ENCODE assay signal across 24 mouse cellular contexts in the genomic region with DNA sequence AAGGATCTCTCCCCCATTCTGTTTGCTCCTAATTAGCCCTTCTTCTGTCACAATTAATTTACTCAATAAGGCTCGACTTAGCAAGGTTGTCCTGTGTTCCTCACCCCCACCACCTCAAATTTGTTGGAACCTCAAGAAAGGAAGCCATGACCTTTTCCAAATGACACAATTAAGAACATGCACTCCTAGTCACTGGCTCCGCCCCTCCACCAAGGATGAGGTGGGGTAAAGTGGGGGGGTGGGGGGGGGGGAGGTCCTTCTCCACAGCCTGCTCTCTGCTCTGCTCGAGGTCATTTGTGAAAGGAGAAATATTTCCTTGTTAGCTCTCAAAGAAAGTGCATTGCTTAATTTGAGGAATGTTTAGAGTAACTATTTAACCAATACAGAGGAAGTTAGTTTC. TPM values are rescaled to one million over a fixed set of nuclear protein-coding genes. Genes with fewer than 3 reads are reported as not detected.
DNase-seq lines count a peak whose midpoint lies in the region; ATAC-seq lines count a peak whose summit lies in the region.
"Had no signal": no experiment of that assay in that cellular context is flagged by ENCODE, and none has a peak within 500 bp of the region (broad histone marks: within the 10 kb centered on the region; RNA-seq: fewer than 3 reads in every experiment).

No protein-coding gene starts in this region.

- H3K27me3 ChIP-seq in forebrain, embryonic 10.5 days (ENCODE audit: poor library complexity, severe bottlenecking), result peaks cover 55% of the 10 kb centered on the region
- no peaks in the 10 kb centered on the region for H3K27me3 ChIP-seq in forebrain, embryonic 15.5 days
- no peaks in the 10 kb centered on the region for H3K27me3 ChIP-seq in kidney, embryonic 16.5 days (ENCODE audit: insufficient read depth, low read length)
- no peaks in the 10 kb centered on the region for H3K27me3 ChIP-seq in midbrain, embryonic 11.5 days (ENCODE audit: control insufficient read depth, insufficient read depth, low read length)
- H3K27me3 ChIP-seq: heart, embryonic 12.5 days; limb, embryonic 12.5 days; liver, embryonic 13.5 days; Patski had no signal

- H3K9ac ChIP-seq in forebrain, embryonic 15.5 days (replicated peaks), result no peak overlapping the region
- no peak overlapping the region for H3K9ac ChIP-seq in kidney, embryonic 16.5 days (replicated peaks; ENCODE audit: low read length)
- H3K9ac ChIP-seq in midbrain, embryonic 11.5 days (ENCODE audit: low read length), result no peak overlapping the region
- H3K9ac ChIP-seq: heart, embryonic 12.5 days; limb, embryonic 12.5 days; liver, embryonic 13.5 days had no signal

- ATAC-seq in forebrain, embryonic 15.5 days (replicated peaks), result no peak
- peak; percentile 46; the same call in 1 of the 2 replicates for ATAC-seq in kidney, embryonic 16.5 days (ENCODE audit: low FRiP score, low TSS enrichment)
- ATAC-seq in midbrain, embryonic 11.5 days (ENCODE audit: low FRiP score), result no peak
- ATAC-seq: hindbrain, postnatal 0 days; midbrain, embryonic 16.5 days; Patski had no signal

- H3K9me3 ChIP-seq in forebrain, embryonic 10.5 days, result no peaks in the 10 kb centered on the region
- no peaks in the 10 kb centered on the region for H3K9me3 ChIP-seq in forebrain, embryonic 15.5 days
- H3K9me3 ChIP-seq in kidney, embryonic 16.5 days (ENCODE audit: low read length), result no peaks in the 10 kb centered on the region
- H3K9me3 ChIP-seq in midbrain, embryonic 11.5 days (ENCODE audit: control insufficient read depth, low read length), result no peaks in the 10 kb centered on the region
- H3K9me3 ChIP-seq: heart, embryonic 12.5 days; limb, embryonic 12.5 days; liver, embryonic 13.5 days had no signal

- no peak overlapping the region for H3K4me2 ChIP-seq in forebrain, embryonic 15.5 days (replicated peaks)
- no peak overlapping the region for H3K4me2 ChIP-seq in kidney, embryonic 16.5 days (replicated peaks; ENCODE audit: low read depth, low read length)
- H3K4me2 ChIP-seq in midbrain, embryonic 11.5 days, result no peak overlapping the region
- H3K4me2 ChIP-seq: heart, embryonic 12.5 days; limb, embryonic 12.5 days; liver, embryonic 13.5 days had no signal

- H3K4me3 ChIP-seq in forebrain, embryonic 10.5 days, result no peak overlapping the region
- no peak overlapping the region for H3K4me3 ChIP-seq in forebrain, embryonic 15.5 days
- H3K4me3 ChIP-seq in kidney, embryonic 16.5 days (ENCODE audit: low read length), result no peak overlapping the region
- H3K4me3 ChIP-seq in midbrain, embryonic 11.5 days (ENCODE audit: low read depth, low read length), result no peak overlapping the region
- H3K4me3 ChIP-seq: heart, embryonic 12.5 days; limb, embryonic 12.5 days; liver, embryonic 13.5 days had no signal

- peak; percentile 26 for DNase-seq in forebrain, embryonic 10.5 days (ENCODE audit: extremely low spot score, low spot score)
- no peak for DNase-seq in kidney, postnatal 10 days
- peak; percentile 48 to 56 for DNase-seq in adrenal gland, postnatal 36 days
- peak; percentile 29 to 36 for DNase-seq in kidney, postnatal 36 days
- no peak for DNase-seq in midbrain, embryonic 11.5 days (ENCODE audit: low spot score, missing footprints)
- DNase-seq: cerebellum, adult 8-10 months; heart, postnatal 36 days; liver, embryonic 13.5 days; right cerebral cortex, adult 18-20 months; thymus, postnatal 4 days had no signal

- no peaks in the 10 kb centered on the region for H3K36me3 ChIP-seq in forebrain, embryonic 10.5 days (replicated peaks)
- no peaks in the 10 kb centered on the region for H3K36me3 ChIP-seq in forebrain, embryonic 15.5 days
- no peaks in the 10 kb centered on the region for H3K36me3 ChIP-seq in kidney, embryonic 16.5 days (ENCODE audit: insufficient read depth, low read length)
- no peaks in the 10 kb centered on the region for H3K36me3 ChIP-seq in midbrain, embryonic 11.5 days (ENCODE audit: control insufficient read depth, insufficient read depth, low read length)
- H3K36me3 ChIP-seq: heart, embryonic 12.5 days; limb, embryonic 12.5 days; liver, embryonic 13.5 days had no signal

- peaks cover 29% of the 10 kb centered on the region for H3K4me1 ChIP-seq in forebrain, embryonic 10.5 days
- peaks cover 2% of the 10 kb centered on the region; the same call in 1 of the 2 replicates for H3K4me1 ChIP-seq in forebrain, embryonic 15.5 days
- H3K4me1 ChIP-seq in kidney, embryonic 16.5 days (ENCODE audit: insufficient read depth, low read length), result peaks cover 26% of the 10 kb centered on the region
- H3K4me1 ChIP-seq in midbrain, embryonic 11.5 days (ENCODE audit: control insufficient read depth, insufficient read depth, low read length), result no peaks in the 10 kb centered on the region
- H3K4me1 ChIP-seq: liver, embryonic 13.5 days had no signal

- H3K27ac ChIP-seq in forebrain, embryonic 10.5 days, result no peak overlapping the region
- no peak overlapping the region for H3K27ac ChIP-seq in forebrain, embryonic 15.5 days (replicated peaks)
- H3K27ac ChIP-seq in kidney, embryonic 16.5 days (ENCODE audit: low read length), result peak overlapping the region; percentile 61; the same call in 1 of the 2 replicates
- H3K27ac ChIP-seq in midbrain, embryonic 11.5 days (ENCODE audit: low read depth, low read length), result no peak overlapping the region
- H3K27ac ChIP-seq: hindbrain, postnatal 0 days; limb, embryonic 12.5 days; liver, embryonic 13.5 days had no signal

- WGBS in forebrain, embryonic 10.5 days, result 10% methylated on average over 3 of the region's 3 CpGs
- WGBS in forebrain, embryonic 15.5 days, result 7% methylated on average over 3 of the region's 3 CpGs
- WGBS in kidney, embryonic 16.5 days, result 24% methylated on average over 3 of the region's 3 CpGs
- 22% methylated on average over 3 of the region's 3 CpGs for WGBS in midbrain, embryonic 11.5 days

RNA-seq across cellular contexts. Expression of gene Gm6993, which starts 17.8 kb away (rescaled TPM):
- polyA plus RNA-seq in forebrain, embryonic 10.5 days (2016; fragmentation: Nextera tagmentation; extraction: Ambion mirVana), result not detected in 2 replicates
- polyA plus RNA-seq in forebrain, embryonic 15.5 days (2015; fragmentation: Nextera tagmentation; extraction: Ambion mirVana), result not detected in 2 replicates
- not detected in 2 replicates for polyA plus RNA-seq in kidney, embryonic 16.5 days (2015; fragmentation: Nextera tagmentation; extraction: Ambion mirVana)
- not detected for total RNA-seq in adrenal gland, postnatal 36 days (2021)
- polyA plus RNA-seq in midbrain, embryonic 11.5 days (2014; fragmentation: Nextera tagmentation; extraction: Ambion mirVana), result not detected in 2 replicates
- total RNA-seq: common myeloid progenitor, adult 5-6 weeks; gastrocnemius, postnatal 4 days; heart, postnatal 36 days; hindbrain, postnatal 0 days; layer of hippocampus, postnatal 10 days; megakaryocyte progenitor cell, adult 5-6 weeks had no signal
- polyA plus RNA-seq: C2C12; embryonic facial prominence, embryonic 14.5 days; heart, embryonic 12.5 days; hindbrain, postnatal 0 days; limb, embryonic 12.5 days; liver, embryonic 13.5 days; midbrain, embryonic 16.5 days; Patski; small intestine, adult 2 months had no signal

RNA-seq across cellular contexts. Expression of gene Lamb1, which starts 42.3 kb away (rescaled TPM):
- 22.6 and 23.1 TPM in 2 replicates for polyA plus RNA-seq in forebrain, embryonic 10.5 days (2016; fragmentation: Nextera tagmentation; extraction: Ambion mirVana)
- 18.3 and 19.1 TPM in 2 replicates for polyA plus RNA-seq in forebrain, embryonic 15.5 days (2015; fragmentation: Nextera tagmentation; extraction: Ambion mirVana)
- 174 and 175 TPM in 2 replicates for polyA plus RNA-seq in kidney, embryonic 16.5 days (2015; fragmentation: Nextera tagmentation; extraction: Ambion mirVana)
- total RNA-seq in adrenal gland, postnatal 36 days (2021), result 100 to 1,000 TPM; 121 to 201 TPM
- polyA plus RNA-seq in midbrain, embryonic 11.5 days (2014; fragmentation: Nextera tagmentation; extraction: Ambion mirVana), result 17.3 and 18.5 TPM in 2 replicates

Comparison
In these comparisons a context has a peak if more than half of its experiments do, and no peak if none do; other contexts are left out.
1. DNase-seq: peak in forebrain, embryonic 10.5 days (single experiment), adrenal gland, postnatal 36 days (2 of 2) and kidney, postnatal 36 days (2 of 2); none in kidney, postnatal 10 days (single experiment) and midbrain, embryonic 11.5 days (single experiment).